10 mouse cellular contexts compared by ENCODE assay signal in genomic region chr19:27396719-27397118, GRCm38 (mm10).
"Had no signal": no experiment of that assay in that cellular context is flagged by ENCODE, and none has a peak within 500 bp of the region (broad histone marks: within the 10 kb centered on the region; RNA-seq: fewer than 3 reads in every experiment).

No protein-coding gene starts in this region.

- H3K4me2 ChIP-seq: liver, embryonic 11.5 days; liver, embryonic 15.5 days; midbrain, embryonic 13.5 days had no signal

- ATAC-seq: midbrain, embryonic 13.5 days had no signal

- H3K27ac ChIP-seq: left cerebral cortex, adult 2 months; limb, embryonic 10.5 days; liver, embryonic 15.5 days; midbrain, embryonic 13.5 days had no signal

- H3K4me3 ChIP-seq: left cerebral cortex, adult 2 months; limb, embryonic 10.5 days; liver, embryonic 15.5 days; midbrain, embryonic 13.5 days had no signal

- H3K27me3 ChIP-seq: liver, embryonic 15.5 days; midbrain, embryonic 13.5 days had no signal

- H3K4me1 ChIP-seq: limb, embryonic 10.5 days had no signal

- H3K9ac ChIP-seq: liver, embryonic 15.5 days; midbrain, embryonic 13.5 days had no signal

- DNase-seq: lung, adult 2 months; lung, postnatal 36 days; right cerebral cortex, postnatal 14 days; thymus, adult 18-20 months; thymus, postnatal 14 days had no signal

- H3K9me3 ChIP-seq: limb, embryonic 10.5 days; liver, embryonic 15.5 days; midbrain, embryonic 13.5 days had no signal
